Mouse (Mus musculus) stomach, embryonic 14.5 days (tissue): Measurements from ENCODE around the gene Ripor3. TPM values are rescaled to one million over a fixed set of nuclear protein-coding genes. Genes with fewer than 3 reads are reported as not detected.

ENCODE experiments used
- ATAC-seq: fragments of 200-750 bp; cut with Nextera tagmentation; 2 replicates; pipeline ENCODE4 v1.8.0; 2017; ENCODE audit warnings: low read depth, moderate TSS enrichment; ENCODE audit not compliant: insufficient number of reproducible peaks, insufficient read depth, low FRiP score
- H3K27ac ChIP-seq: fragments of 300-500 bp; sonication (generic); 2 replicates; pipeline ENCODE4 v1.5.1; 2014; ENCODE audit warnings: mild to moderate bottlenecking, low read length, moderate library complexity, mixed read lengths
- H3K27me3 ChIP-seq: fragments of 300-500 bp; sonication (generic); 2 replicates; pipeline ENCODE4 v1.6.1; 2014; ENCODE audit warnings: low read length, control low read depth, mixed read lengths; ENCODE audit not compliant: control insufficient read depth, insufficient read depth
- H3K36me3 ChIP-seq: fragments of 300-500 bp; sonication (generic); 2 replicates; pipeline ENCODE4 v1.6.1; 2014; ENCODE audit warnings: mild to moderate bottlenecking, control low read depth, low read length, moderate library complexity, mixed read lengths; ENCODE audit not compliant: control insufficient read depth, insufficient read depth
- H3K4me1 ChIP-seq: fragments of 300-500 bp; sonication (generic); 2 replicates; pipeline ENCODE4 v1.6.1; 2014; ENCODE audit warnings: low read length, control low read depth, mixed read lengths; ENCODE audit not compliant: control insufficient read depth, insufficient read depth
- H3K4me2 ChIP-seq: fragments of 300-500 bp; sonication (generic); replicated peaks from 2 replicates; pipeline ENCODE4 v1.6.1; 2014; ENCODE audit warnings: low read depth, low read length, control low read depth
- H3K4me3 ChIP-seq: fragments of 300-500 bp; sonication (generic); 2 replicates; pipeline ENCODE4 v1.5.1; 2014; ENCODE audit warnings: low read depth, low read length, control low read depth
- H3K9ac ChIP-seq: fragments of 300-500 bp; sonication (generic); replicated peaks from 2 replicates; pipeline ENCODE4 v1.6.1; 2014; ENCODE audit warnings: low read depth, mild to moderate bottlenecking, control low read depth, low read length, moderate library complexity, mixed read lengths
- H3K9me3 ChIP-seq: fragments of 300-500 bp; sonication (generic); 2 replicates; pipeline ENCODE4 v1.6.1; 2016; ENCODE audit warnings: low read depth, low read length, control low read depth; ENCODE audit not compliant: control insufficient read depth
- WGBS: fragments of 180-500 bp; shearing (Covaris S2); extraction: QIAGEN DNeasy Blood & Tissue Kit; methylation state at CpG from one replicate; pipeline ENCODE4 v1.1.7; 2014; 5-methylcytosine and 5-hydroxymethylcytosine counted together
- polyA plus RNA-seq: library from polyadenylated mRNA; unstranded; fragments of >200 nt; fragmentation: Nextera tagmentation; extraction: Ambion mirVana; gene quantifications from 2 replicates; pipeline ENCODE4 v1.2.1, GENCODE M21; 2014

Ripor3 gene
- polyA plus RNA-seq, 1 experiment from 2014 or later = 4.3 TPM

- Histone ChIP-seq H3K4me2 (no peak overlapping the region), H3K27me3 (no peaks in the 10 kb centered on the region), H3K36me3 (peaks cover 32% of the 10 kb centered on the region), H3K4me3 (no peak overlapping the region), H3K27ac (no peak overlapping the region), H3K9ac (no peak overlapping the region), H3K9me3 (no peaks in the 10 kb centered on the region), H3K4me1 (peaks cover 24% of the 10 kb centered on the region)
- ATAC-seq = no peak
- WGBS = 75% methylated on average over 4 of the region's 4 CpGs
Measured at GRCm38 (mm10) chr2:167963176-167963575, 47.2 kb downstream of the Ripor3 start.

- Histone ChIP-seq H3K9ac (no peak overlapping the region), H3K9me3 (no peaks in the 10 kb centered on the region), H3K4me1 (peaks cover 25% of the 10 kb centered on the region), H3K4me3 (no peak overlapping the region), H3K27me3 (no peaks in the 10 kb centered on the region), H3K27ac (no peak overlapping the region), H3K36me3 (peaks cover 30% of the 10 kb centered on the region), H3K4me2 (no peak overlapping the region)
- 89% methylated on average over 6 of the region's 6 CpGs for WGBS
- ATAC-seq = no peak
Measured at GRCm38 (mm10) chr2:167962347-167962746, 48.1 kb downstream of the Ripor3 start.

GRCm38 (mm10) chr2:167960584-167960983, 49.8 kb downstream of the Ripor3 start:
- Histone ChIP-seq H3K36me3 (peaks cover 16% of the 10 kb centered on the region), H3K4me1 (peaks cover 25% of the 10 kb centered on the region), H3K9ac (no peak overlapping the region), H3K27ac (no peak overlapping the region), H3K4me3 (no peak overlapping the region), H3K27me3 (no peaks in the 10 kb centered on the region), H3K4me2 (no peak overlapping the region), H3K9me3 (no peaks in the 10 kb centered on the region)
- WGBS = 71% methylated on average over 8 of the region's 8 CpGs
- no peak for ATAC-seq

- no peak overlapping the region for H3K27ac ChIP-seq
- no peak for ATAC-seq
- no peak overlapping the region for H3K9ac ChIP-seq
- no peak overlapping the region for H3K4me2 ChIP-seq
- H3K27me3 ChIP-seq = no peaks in the 10 kb centered on the region
- H3K36me3 ChIP-seq = peaks cover 10% of the 10 kb centered on the region
- 52% methylated on average over 7 of the region's 7 CpGs for WGBS
- H3K4me3 ChIP-seq = no peak overlapping the region
- H3K9me3 ChIP-seq = no peaks in the 10 kb centered on the region
- H3K4me1 ChIP-seq = peaks cover 25% of the 10 kb centered on the region
Measured at GRCm38 (mm10) chr2:167959996-167960395, 50.4 kb downstream of the Ripor3 start.

GRCm38 (mm10) chr2:167959384-167959911, 51.0 kb downstream of the Ripor3 start:
- H3K4me3 ChIP-seq = no peak overlapping the region
- peak overlapping the region; percentile 18; the same call in 1 of the 2 replicates for H3K27ac ChIP-seq
- no peak overlapping the region for H3K4me2 ChIP-seq
- WGBS = 71% methylated on average over 4 of the region's 4 CpGs
- no peaks in the 10 kb centered on the region for H3K9me3 ChIP-seq
- H3K4me1 ChIP-seq = peaks cover 25% of the 10 kb centered on the region
- H3K27me3 ChIP-seq = no peaks in the 10 kb centered on the region
- peaks cover 6% of the 10 kb centered on the region; the same call in 1 of the 2 replicates for H3K36me3 ChIP-seq
- no peak overlapping the region for H3K9ac ChIP-seq
- ATAC-seq = no peak

- no peak overlapping the region for H3K9ac ChIP-seq
- ATAC-seq = no peak
- H3K9me3 ChIP-seq = no peaks in the 10 kb centered on the region
- WGBS = 28% methylated on average over 4 of the region's 4 CpGs
- H3K4me1 ChIP-seq = peaks cover 25% of the 10 kb centered on the region
- no peak overlapping the region for H3K4me2 ChIP-seq
- H3K4me3 ChIP-seq = no peak overlapping the region
- H3K27ac ChIP-seq = peak overlapping the region; percentile 52; the same call in 1 of the 2 replicates
- no peaks in the 10 kb centered on the region for H3K27me3 ChIP-seq
- H3K36me3 ChIP-seq = 0 out of 2 replicates have a peak, but pooled peaks cover under 1% of the 10 kb centered on the region
Measured at GRCm38 (mm10) chr2:167958843-167959242, 51.6 kb downstream of the Ripor3 start.

- Histone ChIP-seq H3K27me3 (no peaks in the 10 kb centered on the region), H3K4me2 (no peak overlapping the region), H3K36me3 (no peaks in the 10 kb centered on the region), H3K4me1 (peaks cover 25% of the 10 kb centered on the region), H3K9me3 (no peaks in the 10 kb centered on the region), H3K4me3 (no peak overlapping the region), H3K9ac (no peak overlapping the region), H3K27ac (peak overlapping the region; percentile 52; the same call in 1 of the 2 replicates)
- WGBS = 40% methylated on average over 5 of the region's 5 CpGs
- no peak for ATAC-seq
Measured at GRCm38 (mm10) chr2:167958082-167958788, 52.2 kb downstream of the Ripor3 start.

GRCm38 (mm10) chr2:167957539-167957938, 52.9 kb downstream of the Ripor3 start:
- Histone ChIP-seq H3K4me2 (no peak overlapping the region), H3K4me1 (peaks cover 25% of the 10 kb centered on the region), H3K9me3 (no peaks in the 10 kb centered on the region), H3K27me3 (no peaks in the 10 kb centered on the region), H3K27ac (no peak overlapping the region), H3K4me3 (no peak overlapping the region), H3K9ac (no peak overlapping the region), H3K36me3 (no peaks in the 10 kb centered on the region)
- WGBS = 97% methylated on average over 1 of the region's 1 CpGs
- no peak for ATAC-seq
